Mouse (Mus musculus) kidney, embryonic 14.5 days (tissue): ENCODE data around the gene Cers6. TPM values are rescaled to one million over a fixed set of nuclear protein-coding genes. Genes with fewer than 3 reads are reported as not detected.

Experiments used
- ATAC-seq: fragments of 200-750 bp; cut with Nextera tagmentation; 2 replicates; pipeline ENCODE4 v1.8.0; 2017; ENCODE audit warnings: moderate number of reproducible peaks, mild to moderate bottlenecking, moderate TSS enrichment, moderate library complexity; ENCODE audit not compliant: low FRiP score, low TSS enrichment
- H3K27ac ChIP-seq: fragments of 300-500 bp; sonication (generic); 2 replicates; pipeline ENCODE4 v1.5.1; 2014; ENCODE audit warnings: low read depth, mild to moderate bottlenecking, low read length, moderate library complexity, mixed read lengths
- H3K27me3 ChIP-seq: fragments of 300-500 bp; sonication (generic); 2 replicates; pipeline ENCODE4 v1.6.1; 2014; ENCODE audit warnings: mild to moderate bottlenecking, low read length; ENCODE audit not compliant: control insufficient read depth, insufficient read depth
- H3K36me3 ChIP-seq: fragments of 300-500 bp; sonication (generic); 2 replicates; pipeline ENCODE4 v1.6.1; 2014; ENCODE audit warnings: low read length, mixed read lengths; ENCODE audit not compliant: control insufficient read depth, insufficient read depth
- H3K4me1 ChIP-seq: fragments of 300-500 bp; sonication (generic); 2 replicates; pipeline ENCODE4 v1.6.1; 2014; ENCODE audit warnings: low read length, mixed read lengths; ENCODE audit not compliant: control insufficient read depth, insufficient read depth
- H3K4me2 ChIP-seq: fragments of 300-500 bp; sonication (generic); replicated peaks from 2 replicates; pipeline ENCODE4 v1.6.1; 2014; ENCODE audit warnings: low read depth, mild to moderate bottlenecking, low read length
- H3K4me3 ChIP-seq: fragments of 300-500 bp; sonication (generic); 2 replicates; pipeline ENCODE4 v1.5.1; 2014; ENCODE audit warnings: mild to moderate bottlenecking, low read length
- H3K9ac ChIP-seq: fragments of 300-500 bp; sonication (generic); 2 replicates; pipeline ENCODE4 v1.6.1; 2014; ENCODE audit warnings: low read depth, mild to moderate bottlenecking, low read length, moderate library complexity
- H3K9me3 ChIP-seq: fragments of 300-500 bp; sonication (generic); 2 replicates; pipeline ENCODE4 v1.6.1; 2016; ENCODE audit warnings: low read length; ENCODE audit not compliant: control insufficient read depth
- WGBS: fragments of 180-500 bp; shearing (Covaris S2); extraction: QIAGEN DNeasy Blood & Tissue Kit; methylation state at CpG from one replicate; pipeline ENCODE4 v1.1.7; 2014; 5-methylcytosine and 5-hydroxymethylcytosine counted together
- polyA plus RNA-seq: library from polyadenylated mRNA; unstranded; fragments of >200 nt; fragmentation: Nextera tagmentation; extraction: Ambion mirVana; gene quantifications from 2 replicates; pipeline ENCODE4 v1.2.1, GENCODE M21; 2014

Gene Cers6
- polyA plus RNA-seq: 34.0 and 46.7 TPM in 2 replicates

DNA sequence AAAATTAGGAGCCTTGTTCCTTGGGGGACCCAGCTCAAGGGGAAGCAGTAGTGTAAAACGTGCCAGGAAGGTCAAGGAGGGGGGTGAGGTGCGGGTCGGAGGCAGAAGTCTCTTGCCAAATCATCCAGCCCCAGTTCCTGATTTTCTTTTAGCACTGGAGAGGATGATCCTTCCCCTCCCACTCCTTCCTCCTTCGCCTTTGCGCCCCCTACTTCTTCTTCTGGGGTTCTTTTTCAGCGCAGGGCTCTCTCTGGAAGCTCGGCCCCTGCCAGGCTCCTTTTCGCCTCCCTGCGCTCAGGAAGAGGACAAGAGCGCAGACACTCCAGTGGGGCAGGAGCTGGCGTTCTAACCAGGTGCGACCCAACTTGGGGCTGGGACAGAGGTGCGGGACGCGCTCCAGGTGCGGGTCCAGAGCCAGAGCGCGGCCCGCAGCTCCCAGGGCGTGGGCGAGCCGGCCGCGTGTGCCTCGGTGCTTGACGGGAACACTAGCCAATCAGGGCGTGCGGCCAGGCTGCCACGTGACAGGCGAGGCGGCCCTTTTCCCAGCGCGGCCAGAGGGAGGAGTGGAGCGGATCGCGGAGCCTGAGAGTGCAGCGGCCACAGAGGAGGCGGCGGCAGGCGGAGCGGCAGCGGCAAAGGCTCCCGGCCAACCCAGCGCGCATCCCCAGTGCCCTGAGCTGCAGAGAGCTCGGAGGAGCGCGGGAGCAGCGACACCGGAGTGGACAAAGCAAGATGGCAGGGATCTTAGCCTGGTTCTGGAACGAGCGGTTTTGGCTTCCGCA is at the start of gene Cers6:
Gene Cers6 (plus strand): TSS at position 538 of the 782 bp plus-strand sequence.
- Histone ChIP-seq H3K27ac (peak within 1 kb of the TSS; percentile 75), H3K36me3 (no peaks in the 10 kb centered on the region), H3K9ac (peak within 1 kb of the TSS; percentile 68), H3K4me2 (peak within 1 kb of the TSS; percentile 80), H3K27me3 (no peaks in the 10 kb centered on the region), H3K4me3 (peak within 1 kb of the TSS; percentile 74), H3K9me3 (no peaks in the 10 kb centered on the region), H3K4me1 (no peaks in the 10 kb centered on the region; the same call in 1 of the 2 replicates)
- ATAC-seq: peak; percentile 98
- WGBS: under 1% methylated on average over 53 of the region's 53 CpGs

DNA sequence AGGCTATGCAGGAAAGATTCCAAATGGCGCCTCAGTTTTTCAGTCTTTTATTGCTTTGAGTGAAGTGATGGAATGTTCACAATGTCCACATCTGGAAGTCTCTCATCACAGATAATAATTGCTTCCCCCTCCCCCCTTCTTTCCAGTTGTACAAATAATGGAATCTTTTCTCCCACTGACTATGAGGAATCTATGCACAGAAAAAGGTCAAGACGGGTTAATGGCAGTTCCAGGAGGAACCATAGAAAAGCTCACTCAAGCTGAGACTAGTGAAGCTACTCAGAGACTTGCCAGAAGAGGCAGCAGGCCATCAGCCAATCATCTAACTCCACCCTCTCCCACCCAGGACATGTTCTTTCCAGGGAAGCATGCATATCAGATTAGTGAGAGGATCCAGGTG is 46.8 kb upstream of the Cers6 start:
- no peaks in the 10 kb centered on the region for H3K9me3 ChIP-seq
- 59% methylated on average over 2 of the region's 2 CpGs for WGBS
- no peak overlapping the region for H3K27ac ChIP-seq
- no peak overlapping the region for H3K4me2 ChIP-seq
- H3K4me3 ChIP-seq: no peak overlapping the region
- H3K27me3 ChIP-seq: no peaks in the 10 kb centered on the region
- no peak overlapping the region for H3K9ac ChIP-seq
- ATAC-seq: no peak
- no peaks in the 10 kb centered on the region for H3K36me3 ChIP-seq
- H3K4me1 ChIP-seq: no peaks in the 10 kb centered on the region

DNA sequence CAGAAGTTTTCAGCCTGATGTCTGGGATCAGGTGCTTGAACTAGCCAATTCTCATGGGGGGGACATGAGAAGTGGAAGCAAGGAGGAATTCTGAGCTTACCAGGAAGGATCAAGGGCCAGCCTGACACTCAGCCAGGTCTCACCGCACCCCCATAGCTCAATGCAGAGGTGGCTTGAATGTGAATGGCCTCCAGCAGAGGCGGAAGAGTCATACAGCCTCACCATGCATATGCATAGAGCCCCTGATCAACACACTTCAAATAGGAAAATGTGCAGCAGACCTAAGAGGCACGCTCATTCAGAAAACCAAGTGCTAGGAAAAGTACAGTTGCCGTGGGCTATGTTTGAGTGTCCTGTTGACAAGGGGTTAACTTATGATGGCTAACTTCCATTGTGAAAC is 42.2 kb upstream of the Cers6 start:
- Histone ChIP-seq H3K27me3 (no peaks in the 10 kb centered on the region), H3K4me3 (no peak overlapping the region), H3K9me3 (no peaks in the 10 kb centered on the region), H3K27ac (no peak overlapping the region), H3K9ac (no peak overlapping the region), H3K36me3 (no peaks in the 10 kb centered on the region), H3K4me2 (no peak overlapping the region), H3K4me1 (no peaks in the 10 kb centered on the region)
- no peak for ATAC-seq
- 91% methylated on average over 4 of the region's 4 CpGs for WGBS

DNA sequence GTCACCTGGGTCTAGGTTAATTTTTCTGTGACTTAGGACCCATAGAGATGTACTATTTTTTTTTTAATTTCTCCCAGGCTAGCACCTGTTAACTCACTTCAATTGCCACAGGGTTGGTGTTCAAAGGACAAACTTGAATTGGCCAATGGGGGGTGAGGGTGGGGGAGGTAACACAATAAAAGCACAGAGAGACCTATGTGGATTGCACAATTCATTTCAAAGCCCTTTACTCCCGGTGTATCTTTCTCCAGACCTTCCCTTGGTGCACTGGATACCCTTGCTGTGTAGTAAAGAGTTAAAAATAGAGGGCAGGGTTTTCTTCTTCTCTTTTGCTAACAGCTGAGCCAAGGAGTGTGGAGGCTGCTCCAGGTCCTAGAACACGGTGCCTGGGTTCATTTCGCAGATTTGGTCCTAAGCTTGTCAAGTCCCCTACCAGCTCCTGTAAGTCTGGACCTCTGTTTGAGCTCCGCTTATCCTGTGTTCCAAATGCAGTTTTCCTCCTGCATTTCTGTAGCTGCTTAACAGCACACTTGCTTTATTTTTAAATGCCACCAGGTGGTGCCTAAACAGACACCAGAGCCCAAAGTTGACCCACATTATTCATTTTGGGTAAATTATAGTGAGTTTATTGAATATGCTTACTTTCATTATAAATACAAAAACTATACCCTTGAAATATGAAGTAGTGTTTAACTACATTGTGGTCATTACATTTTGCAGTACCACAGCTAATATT is 38.9 kb upstream of the Cers6 start:
- Histone ChIP-seq H3K9me3 (no peaks in the 10 kb centered on the region), H3K4me1 (no peaks in the 10 kb centered on the region), H3K4me3 (no peak overlapping the region), H3K4me2 (no peak overlapping the region), H3K27ac (no peak overlapping the region), H3K36me3 (no peaks in the 10 kb centered on the region), H3K27me3 (no peaks in the 10 kb centered on the region), H3K9ac (no peak overlapping the region)
- no peak for ATAC-seq
- 67% methylated on average over 4 of the region's 4 CpGs for whole genome bisulfite sequencing

DNA sequence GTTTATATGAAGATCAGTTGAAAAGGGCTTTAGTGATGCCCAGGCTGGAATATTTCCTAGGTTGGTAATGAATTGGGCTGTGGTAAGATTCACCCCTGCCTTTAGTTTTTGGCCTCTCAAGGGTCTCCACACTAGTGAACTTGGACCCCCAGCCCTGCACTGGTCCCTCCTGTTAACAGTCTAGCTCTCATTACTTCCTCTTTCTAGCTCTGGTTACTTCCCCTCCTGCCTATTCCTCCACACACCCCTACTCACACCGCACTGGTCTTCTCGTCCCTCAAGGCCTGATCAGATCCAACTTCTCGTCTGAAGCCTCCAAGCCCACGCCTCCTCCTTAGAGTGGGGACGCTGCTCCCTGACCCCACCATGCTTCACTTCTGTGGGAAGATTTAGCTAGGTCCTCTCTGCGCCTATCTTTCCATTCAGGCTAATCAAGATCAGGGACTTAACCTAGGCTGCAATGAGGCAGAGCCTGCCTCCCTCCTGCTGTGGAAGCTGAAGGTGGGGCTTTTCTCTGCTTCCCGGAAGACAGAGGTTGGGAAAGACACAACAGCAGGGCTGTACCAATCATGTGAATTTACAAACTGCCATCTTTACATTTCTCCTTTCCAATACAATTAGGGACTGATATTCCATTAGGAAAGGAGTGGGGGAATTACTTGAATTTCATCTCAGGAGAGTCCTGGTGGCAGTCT is 35.8 kb upstream of the Cers6 start:
- Histone ChIP-seq H3K4me1 (no peaks in the 10 kb centered on the region), H3K9me3 (no peaks in the 10 kb centered on the region), H3K36me3 (no peaks in the 10 kb centered on the region), H3K9ac (no peak overlapping the region), H3K4me3 (no peak overlapping the region), H3K27ac (no peak overlapping the region; the same call in 1 of the 2 replicates), H3K4me2 (no peak overlapping the region), H3K27me3 (no peaks in the 10 kb centered on the region)
- ATAC-seq: 0 out of 2 replicates have a peak, but pooled peaks have one; percentile 20
- 49% methylated on average over 7 of the region's 7 CpGs for WGBS

DNA sequence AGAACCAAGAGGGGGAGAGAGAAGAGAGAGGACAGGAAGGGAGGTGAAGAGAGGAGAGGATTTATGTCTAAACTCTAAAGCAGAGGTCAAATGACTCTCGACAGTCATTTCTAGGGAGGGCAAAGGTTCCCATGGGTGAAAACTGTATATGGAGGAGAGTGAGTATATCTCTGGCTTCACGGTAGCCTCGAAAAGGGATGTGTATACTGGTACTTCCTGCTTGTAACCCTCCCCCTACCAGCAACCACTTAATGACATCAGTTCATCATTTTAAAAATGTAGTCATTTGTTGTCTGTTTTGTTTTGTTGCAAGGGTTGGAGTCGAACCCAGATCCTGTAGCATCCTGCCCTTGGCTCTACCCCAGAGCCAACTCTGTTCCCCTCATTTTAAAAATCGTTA is 17.9 kb upstream of the Cers6 start:
- no peak overlapping the region for H3K4me2 ChIP-seq
- no peak for ATAC-seq
- H3K4me1 ChIP-seq: 0 out of 2 replicates have a peak, but pooled peaks cover 2% of the 10 kb centered on the region
- H3K9me3 ChIP-seq: no peaks in the 10 kb centered on the region
- no peaks in the 10 kb centered on the region for H3K27me3 ChIP-seq
- WGBS: 74% methylated on average over 5 of the region's 5 CpGs
- H3K36me3 ChIP-seq: no peaks in the 10 kb centered on the region
- no peak overlapping the region for H3K9ac ChIP-seq
- H3K27ac ChIP-seq: no peak overlapping the region
- H3K4me3 ChIP-seq: no peak overlapping the region

DNA sequence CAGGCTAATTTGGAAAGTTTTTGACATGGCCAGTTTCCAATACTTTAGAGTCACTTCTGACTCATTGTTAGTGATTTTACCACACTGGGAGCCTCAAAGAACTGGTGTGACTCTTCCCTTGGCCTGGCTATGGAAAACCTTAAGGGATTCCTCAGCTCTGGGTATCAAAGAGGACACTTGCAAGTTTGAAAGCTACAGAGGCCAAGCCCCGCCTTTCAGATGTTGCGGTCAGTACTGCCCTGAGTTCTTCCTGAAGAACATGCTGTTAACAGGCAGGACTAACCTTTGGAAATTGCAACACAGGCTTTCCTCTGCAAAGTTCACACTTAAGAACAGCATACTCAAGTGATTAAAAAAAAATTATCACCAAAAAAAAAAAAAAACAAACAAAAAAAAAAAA is 16.7 kb upstream of the Cers6 start:
- 96% methylated on average over 2 of the region's 2 CpGs for WGBS
- Histone ChIP-seq H3K36me3 (no peaks in the 10 kb centered on the region), H3K4me2 (no peak overlapping the region), H3K4me3 (no peak overlapping the region), H3K4me1 (0 out of 2 replicates have a peak, but pooled peaks cover 2% of the 10 kb centered on the region), H3K27me3 (no peaks in the 10 kb centered on the region), H3K9ac (no peak overlapping the region), H3K27ac (no peak overlapping the region), H3K9me3 (no peaks in the 10 kb centered on the region)
- ATAC-seq: no peak

DNA sequence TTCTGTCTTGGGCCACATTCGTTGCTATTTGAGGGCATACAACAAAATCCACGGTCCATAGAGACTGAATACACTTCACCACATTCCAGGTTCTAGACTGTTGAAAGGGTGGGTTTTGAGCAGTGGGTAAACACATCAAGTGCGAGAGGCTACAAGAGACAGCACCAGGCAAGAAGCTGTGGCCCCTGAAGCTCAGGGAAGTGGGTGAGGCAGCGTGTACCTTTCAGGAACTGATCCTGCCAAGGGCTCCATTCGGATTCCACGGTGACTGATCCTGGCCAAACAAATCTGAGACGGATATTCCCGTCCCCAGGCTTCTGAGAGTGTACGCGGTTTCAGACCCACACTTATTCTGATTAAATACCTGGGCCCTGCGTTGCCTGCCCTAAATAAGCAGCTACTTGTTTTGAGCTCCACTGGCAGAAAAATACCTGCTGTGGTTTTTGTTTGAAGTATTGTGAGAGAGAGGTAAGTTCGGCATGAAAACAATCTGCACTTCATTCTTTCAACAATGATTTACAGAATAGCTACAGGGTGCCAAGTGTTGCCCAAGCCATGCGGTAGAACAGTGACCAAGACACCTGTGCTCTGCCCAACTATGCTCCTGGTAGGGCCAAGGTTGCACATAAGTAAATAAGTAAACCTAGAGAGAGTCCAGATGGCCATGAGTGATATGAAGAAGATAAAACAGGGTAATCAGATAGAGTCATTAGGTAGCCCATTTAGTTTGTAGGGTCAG is 16.1 kb upstream of the Cers6 start:
- H3K4me1 ChIP-seq: 0 out of 2 replicates have a peak, but pooled peaks cover 2% of the 10 kb centered on the region
- H3K9me3 ChIP-seq: no peaks in the 10 kb centered on the region
- no peak overlapping the region for H3K9ac ChIP-seq
- no peak overlapping the region for H3K27ac ChIP-seq
- H3K4me3 ChIP-seq: no peak overlapping the region
- H3K36me3 ChIP-seq: no peaks in the 10 kb centered on the region
- ATAC-seq: peak; percentile 68; the same call in 1 of the 2 replicates
- no peak overlapping the region for H3K4me2 ChIP-seq
- WGBS: 61% methylated on average over 13 of the region's 13 CpGs
- no peaks in the 10 kb centered on the region for H3K27me3 ChIP-seq
